Mouse (Mus musculus): ENCODE measurements around the gene Gli2. TPM values are rescaled to one million over a fixed set of nuclear protein-coding genes. Genes with fewer than 3 reads are reported as not detected.

The Gli2 gene
- total and polyA plus RNA-seq, 3 experiments: 1.5 to 11.3 TPM; not detected in 1

- DNase-seq (ENCODE audit: low read depth, low spot score): no peak
- Histone ChIP-seq H3K9me3 (replicated peaks; ENCODE audit: insufficient read depth, low read length) (no peaks in the 10 kb centered on the region), H3K27ac (ENCODE audit: control insufficient read depth, low read depth, low read length) (no peak overlapping the region), H3K36me3 (ENCODE audit: control insufficient read depth in 1 of 2, insufficient read depth in 2 of 2, low read length in 2 of 2) (no peaks in the 10 kb centered on the region), H3K27me3 (ENCODE audit: control insufficient read depth in 1 of 2, insufficient read depth in 2 of 2, low read length in 2 of 2) (no peaks in the 10 kb centered on the region), H3K4me3 (ENCODE audit: control insufficient read depth in 1 of 2, insufficient read depth in 1 of 2, low read depth in 2 of 2, low read length in 2 of 2) (no peak overlapping the region), H3K4me1 (ENCODE audit: control insufficient read depth in 1 of 2, insufficient read depth in 2 of 2, low read length in 2 of 2) (no peaks in the 10 kb centered on the region), H3K9ac (ENCODE audit: control insufficient read depth, low read depth, low read length, poor library complexity, severe bottlenecking) (no peak overlapping the region), H3K79me2 (ENCODE audit: control insufficient read depth, insufficient read depth, low read length, poor library complexity) (no peaks in the 10 kb centered on the region)
- TF ChIP-seq ZMIZ1 (IDR thresholded peaks at IDR 0.05; ENCODE audit: low read depth, low read length) (no peak), ZKSCAN1 (IDR thresholded peaks at IDR 0.05; ENCODE audit: low read depth, low read length) (no peak), ZNF384 (IDR thresholded peaks at IDR 0.05; ENCODE audit: low read depth, low read length) (no peak), USF1 (IDR thresholded peaks at IDR 0.05; ENCODE audit: low read depth, low read length) (no peak), MAX (IDR thresholded peaks at IDR 0.05; ENCODE audit: low read length) (no peak), MEF2A (IDR thresholded peaks at IDR 0.05; ENCODE audit: extremely low read depth, insufficient replicate concordance, low read depth, low read length, poor library complexity, severe bottlenecking) (no peak), POLR2AphosphoS2 (IDR thresholded peaks at IDR 0.05; ENCODE audit: low read length) (no peak), MAFK (IDR thresholded peaks at IDR 0.05; ENCODE audit: borderline replicate concordance, low read depth, low read length) (no peak), ELF1 (IDR thresholded peaks at IDR 0.05; ENCODE audit: low read depth, low read length) (no peak), ZC3H11A (IDR thresholded peaks at IDR 0.05; ENCODE audit: low read depth, low read length) (no peak), MXI1 (IDR thresholded peaks at IDR 0.05; ENCODE audit: low read depth, low read length) (no peak), JUND (IDR thresholded peaks at IDR 0.05; ENCODE audit: low read depth, low read length) (no peak), TCF12 (IDR thresholded peaks at IDR 0.05; ENCODE audit: low read depth, low read length) (no peak), POLR2A (IDR thresholded peaks at IDR 0.05; ENCODE audit: control insufficient read depth in 1 of 2, insufficient read depth in 1 of 2, low read depth in 1 of 2, low read length in 2 of 2, poor library complexity in 1 of 2) (no peak), UBTF (IDR thresholded peaks at IDR 0.05; ENCODE audit: borderline replicate concordance, insufficient read depth, low read depth, low read length) (no peak), MAZ (IDR thresholded peaks at IDR 0.05; ENCODE audit: low read depth, low read length) (no peak), GATA1 (IDR thresholded peaks at IDR 0.05; ENCODE audit: low read depth, low read length) (no peak), KAT2A (conservative IDR thresholded peaks at IDR 0.05; ENCODE audit: low read depth, low read length) (no peak), RAD21 (IDR thresholded peaks at IDR 0.05; ENCODE audit: low read depth, low read length) (no peak)
Observed at GRCm38 (mm10) chr1:119025647-119026358, 27.6 kb downstream of the Gli2 start.

GRCm38 (mm10) chr1:119022311-119022710 is 31.1 kb downstream of the Gli2 start:
- no peaks in the 10 kb centered on the region for H3K9me3 ChIP-seq (replicated peaks; ENCODE audit: insufficient read depth, low read length)
- H3K36me3 ChIP-seq (ENCODE audit: control insufficient read depth in 1 of 2, insufficient read depth in 2 of 2, low read length in 2 of 2): no peaks in the 10 kb centered on the region
- H3K79me2 ChIP-seq (ENCODE audit: control insufficient read depth, insufficient read depth, low read length, poor library complexity): no peaks in the 10 kb centered on the region
- H3K9ac ChIP-seq (ENCODE audit: control insufficient read depth, low read depth, low read length, poor library complexity, severe bottlenecking): no peak overlapping the region
- no peak for DNase-seq (ENCODE audit: low read depth, low spot score)
- H3K27ac ChIP-seq (ENCODE audit: control insufficient read depth, low read depth, low read length): no peak overlapping the region
- no peaks in the 10 kb centered on the region for H3K4me1 ChIP-seq (ENCODE audit: control insufficient read depth in 1 of 2, insufficient read depth in 2 of 2, low read length in 2 of 2)
- H3K27me3 ChIP-seq (ENCODE audit: control insufficient read depth in 1 of 2, insufficient read depth in 2 of 2, low read length in 2 of 2): no peaks in the 10 kb centered on the region
- no peak overlapping the region for H3K4me3 ChIP-seq (ENCODE audit: control insufficient read depth in 1 of 2, insufficient read depth in 1 of 2, low read depth in 2 of 2, low read length in 2 of 2)
- TF ChIP-seq EP300 (IDR thresholded peaks at IDR 0.05; ENCODE audit: low read depth in 1 of 2, low read length in 2 of 2) (no peak), NRF1 (IDR thresholded peaks at IDR 0.05; ENCODE audit: insufficient read depth, low read depth, low read length, poor library complexity, severe bottlenecking) (no peak), MAZ (IDR thresholded peaks at IDR 0.05; ENCODE audit: low read depth, low read length) (no peak), TBP (IDR thresholded peaks at IDR 0.05; ENCODE audit: low read depth, low read length) (no peak), ETS1 (IDR thresholded peaks at IDR 0.05; ENCODE audit: low read depth, low read length) (no peak)

Data from MEL (cell line).